Mouse (Mus musculus) T-helper 17 cell (primary cell): ENCODE data around the gene Dynlt1a.
"Not testable (repeated sequence)": the region's sequence is repeated elsewhere in the genome, so short reads cannot be mapped to it uniquely, and the experiment has no call there.

Source experiments
- in situ Hi-C, 2 experiments: fragments of 300-600 bp; cut with MboI, MseI; formaldehyde crosslinking; loops; 1 replicate in 1 of 2; 2 replicates in 1 of 2; pipeline ENCODE4 v1.15.1; 2025; ENCODE audit warnings: high pct_unique_total_duplicates in 2 of 2

The Dynlt1a gene

GRCm38 (mm10) chr17:6293882-6294281 is 23.4 kb downstream of the Dynlt1a start:
- in situ Hi-C loops: loop anchor here (5.0 kb wide), 2 partner anchors 158 to 163 kb away; no protein-coding TSS in a partner anchor

DNA sequence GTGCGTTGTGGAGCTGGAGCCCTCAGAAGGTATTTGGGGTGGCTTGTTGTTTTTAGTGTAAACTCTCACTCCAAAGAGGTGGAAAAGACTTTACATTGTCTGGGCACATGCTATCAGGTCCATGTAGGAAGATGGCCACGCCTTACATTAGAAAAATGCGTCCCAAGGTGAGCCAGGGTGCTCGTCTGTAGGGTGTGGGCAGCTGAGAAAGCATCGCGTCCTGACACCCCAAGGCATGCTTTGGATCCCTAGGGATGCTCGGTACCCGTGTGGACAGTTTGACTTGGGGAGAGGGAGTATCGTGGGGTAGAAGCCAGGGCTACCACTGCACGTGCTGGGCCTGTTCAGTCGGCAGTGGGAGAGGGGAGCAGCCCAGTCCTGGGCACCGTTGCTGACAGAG is 28.3 kb downstream of the Dynlt1a start:
- in situ Hi-C loops: not testable (repeated sequence)

GRCm38 (mm10) chr17:6286169-6286568 is 31.1 kb downstream of the Dynlt1a start:
- in situ Hi-C loops: not testable (repeated sequence)

- in situ Hi-C loops: not testable (repeated sequence)
Observed at GRCm38 (mm10) chr17:6283137-6283536, 34.2 kb downstream of the Dynlt1a start.

- in situ Hi-C loops: not testable (repeated sequence)
Observed at GRCm38 (mm10) chr17:6280513-6280912, 36.8 kb downstream of the Dynlt1a start.

GRCm38 (mm10) chr17:6279772-6280171 is 37.5 kb downstream of the Dynlt1a start:
- in situ Hi-C loops: loop anchor here in 1 of 2 experiments (10.0 kb wide), 1 partner anchor 195 kb away; no protein-coding TSS in a partner anchor

- in situ Hi-C loops: loop anchor here in 1 of 2 experiments (10.0 kb wide), 1 partner anchor 196 kb away; no protein-coding TSS in a partner anchor
Observed at GRCm38 (mm10) chr17:6279205-6279604, 38.1 kb downstream of the Dynlt1a start.

DNA sequence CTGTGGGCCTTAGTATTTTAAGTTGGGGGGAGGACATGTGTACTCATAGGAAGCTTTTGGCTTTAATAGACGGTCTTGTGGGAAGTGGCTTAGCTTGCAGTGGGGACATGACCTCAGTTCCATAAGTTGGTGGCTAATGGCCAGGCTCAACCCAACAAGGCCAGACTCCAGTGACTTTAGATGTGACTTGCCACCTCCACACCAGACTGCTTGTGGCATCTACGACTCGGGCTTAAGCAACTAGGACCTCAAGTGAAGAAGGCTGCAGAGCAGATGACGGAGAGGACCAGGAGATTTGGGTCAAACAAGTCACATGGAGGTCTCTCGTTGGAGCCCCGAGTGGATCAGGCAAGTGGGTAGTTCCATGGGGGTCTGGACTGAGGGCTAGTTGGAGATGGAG is 42.6 kb downstream of the Dynlt1a start:
- in situ Hi-C loops: loop anchor here (5.0 to 10.0 kb wide), 2 partner anchors 200 to 203 kb away; no protein-coding TSS in a partner anchor

DNA sequence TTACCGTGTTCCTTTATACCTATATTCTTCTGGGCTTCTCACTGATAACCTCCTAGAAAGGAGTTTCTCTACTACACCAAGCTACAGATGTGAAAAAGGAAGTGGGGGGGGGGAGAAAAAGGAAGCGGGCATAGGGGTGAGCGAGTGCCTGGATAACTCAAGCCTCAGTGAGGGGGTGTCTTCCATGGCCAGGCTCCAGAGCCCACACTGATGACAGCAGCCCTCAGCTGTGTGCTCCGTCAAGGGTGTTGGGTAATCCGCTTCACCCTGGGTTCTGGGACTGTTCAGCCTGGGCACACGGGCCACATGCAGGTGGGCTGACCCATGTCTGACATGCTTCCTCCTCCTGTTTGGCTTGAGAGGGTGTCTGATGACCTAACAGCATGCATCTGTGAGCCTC is 45.3 kb downstream of the Dynlt1a start:
- in situ Hi-C loops: loop anchor here (5.0 to 10.0 kb wide), 2 partner anchors 203 to 205 kb away; no protein-coding TSS in a partner anchor

DNA sequence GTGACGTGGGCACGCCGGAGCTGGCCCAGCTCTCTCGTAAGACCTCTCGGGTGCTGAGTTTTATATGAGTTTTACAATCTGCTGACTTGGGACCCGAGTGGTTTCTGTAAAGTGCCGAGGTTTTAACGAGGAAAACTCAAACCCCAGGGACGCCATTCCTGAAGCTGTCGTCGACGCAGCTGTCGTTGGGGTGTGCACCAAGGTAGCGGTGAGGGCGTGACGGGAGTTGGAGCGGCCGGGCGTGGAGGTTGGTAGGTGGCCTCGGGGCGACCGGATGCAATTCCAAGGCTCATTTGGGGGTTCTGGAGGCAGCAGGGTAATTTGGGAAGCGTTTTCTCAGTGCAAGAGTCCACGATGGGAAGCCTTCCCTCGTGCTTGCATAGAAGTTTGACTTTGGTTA is 46.5 kb downstream of the Dynlt1a start:
- in situ Hi-C loops: loop anchor here (5.0 to 10.0 kb wide), 2 partner anchors 204 to 206 kb away; no protein-coding TSS in a partner anchor

DNA sequence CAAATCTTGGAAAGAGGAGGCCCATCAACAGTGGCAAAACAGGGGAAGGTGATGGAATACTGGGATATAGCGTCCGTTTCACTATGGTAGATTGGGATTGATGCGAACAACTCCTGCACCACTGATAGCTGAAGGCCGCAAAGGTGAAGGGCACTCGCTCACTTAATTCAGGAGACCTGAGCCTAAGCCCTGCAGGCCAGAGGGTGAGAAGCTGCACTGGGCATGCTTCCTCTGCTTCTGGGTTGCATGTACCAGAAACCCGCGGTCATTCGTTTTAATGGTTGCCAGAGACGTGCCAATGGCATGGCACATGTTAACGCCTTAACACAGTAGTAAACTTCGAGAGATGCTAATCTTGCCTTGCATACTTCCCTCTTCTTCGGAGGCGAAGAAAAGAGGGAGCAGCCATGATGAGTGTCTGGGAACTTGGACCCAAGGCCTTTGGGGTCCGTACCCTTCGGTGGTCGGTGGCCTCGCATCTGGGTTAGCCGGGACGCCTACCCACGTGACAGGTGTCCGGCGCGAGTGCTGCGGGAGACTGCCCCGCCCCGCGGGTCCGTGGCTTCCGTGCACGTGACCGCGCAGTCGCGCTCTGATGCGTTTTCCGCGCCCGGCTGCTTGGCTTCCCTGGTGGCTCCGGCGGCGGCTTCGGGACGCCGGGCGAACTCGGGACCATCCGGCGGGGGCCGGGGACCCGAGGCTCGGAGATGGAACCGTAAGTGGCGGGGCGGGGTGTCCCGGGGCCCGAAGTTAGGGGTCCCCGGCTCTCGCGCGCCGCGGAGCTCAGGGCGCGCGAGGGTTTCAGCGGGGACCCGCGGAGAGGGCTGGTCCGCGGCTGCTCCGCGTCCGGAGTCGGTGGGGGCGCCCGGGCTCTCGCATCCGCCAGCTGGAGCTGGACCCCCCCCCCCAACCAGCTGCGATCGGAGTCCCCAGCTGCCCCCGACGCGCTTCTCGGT is 47.1 kb downstream of the Dynlt1a start:
- in situ Hi-C loops: loop anchor here (5.0 to 10.0 kb wide), 2 partner anchors 205 to 207 kb away; no protein-coding TSS in a partner anchor

GRCm38 (mm10) chr17:6257070-6257456 is 60.2 kb downstream of the Dynlt1a start:
- in situ Hi-C loops: loop anchor here in 1 of 2 experiments (5.0 kb wide), 2 partner anchors 65 to 235 kb away; no protein-coding TSS in a partner anchor

- in situ Hi-C loops: loop anchor here in 1 of 2 experiments (5.0 kb wide), 2 partner anchors 66 to 236 kb away; no protein-coding TSS in a partner anchor
Observed at GRCm38 (mm10) chr17:6256400-6257069, 60.8 kb downstream of the Dynlt1a start, which contains the start of gene Tmem181a. Gene Tmem181a (plus strand): TSS chr17:6256860.
